Mouse (Mus musculus) spleen, adult 2 months (tissue): ENCODE measurements around the gene Arhgef15. TPM values are rescaled to one million over a fixed set of nuclear protein-coding genes. Genes with fewer than 3 reads are reported as not detected.

Experiments used
- DNase-seq, 2 experiments: peaks; one replicate each; pipeline versions ENCODE4 v3.0.0 to v3.0.0-alpha.2; 2012 to 2021; ENCODE audit warnings: low spot score in 2 of 2, low read depth in 1 of 2
- H3K27ac ChIP-seq: fragments of 200-500 bp; 2 replicates; pipeline ENCODE4 v1.5.1; 2012; ENCODE audit warnings: low read length, inconsistent platforms; ENCODE audit not compliant: insufficient read depth
- H3K27me3 ChIP-seq: fragments of 200-500 bp; 2 replicates; pipeline ENCODE4 v1.6.1; 2012; ENCODE audit warnings: mild to moderate bottlenecking, moderate library complexity, low read length, inconsistent platforms; ENCODE audit not compliant: control insufficient read depth, insufficient read depth
- H3K36me3 ChIP-seq: fragments of 200-500 bp; 2 replicates; pipeline ENCODE4 v1.6.1; 2012; ENCODE audit warnings: mild to moderate bottlenecking, low read length, inconsistent platforms; ENCODE audit not compliant: control insufficient read depth, insufficient read depth
- H3K4me1 ChIP-seq: fragments of 200-500 bp; 2 replicates; pipeline ENCODE4 v1.6.1; 2011; ENCODE audit warnings: inconsistent platforms; ENCODE audit not compliant: control insufficient read depth, insufficient read depth, insufficient read length
- H3K4me3 ChIP-seq: fragments of 200-500 bp; 2 replicates; pipeline ENCODE4 v1.5.1; 2011; ENCODE audit warnings: mild to moderate bottlenecking, inconsistent platforms; ENCODE audit not compliant: insufficient read depth, insufficient read length; ENCODE audit errors: extremely low read depth
- CTCF ChIP-seq: fragments of 200-500 bp; IDR thresholded peaks from 2 replicates; pipeline ENCODE4 v1.5.1; 2011; ENCODE audit warnings: mild to moderate bottlenecking, inconsistent platforms; ENCODE audit not compliant: insufficient read depth, insufficient read length, insufficient replicate concordance; ENCODE audit errors: extremely low read depth
- POLR2A ChIP-seq: fragments of 200-500 bp; IDR thresholded peaks from 2 replicates; pipeline ENCODE4 v1.6.1; 2011; ENCODE audit warnings: low read depth, low read length, inconsistent platforms
- WGBS: fragments of 180-500 bp; shearing (Covaris S2); methylation state at CpG from one replicate; pipeline ENCODE4 v1.1.7; 2018; 5-methylcytosine and 5-hydroxymethylcytosine counted together
- polyA plus RNA-seq: library from polyadenylated mRNA; depleted of rRNA; stranded (reverse); fragments of >200 nt; gene quantifications from 2 replicates; pipeline ENCODE4 v1.2.3, GENCODE M21; 2012

The Arhgef15 gene
- polyA plus RNA-seq, 1 experiment: 11.0 TPM

DNA sequence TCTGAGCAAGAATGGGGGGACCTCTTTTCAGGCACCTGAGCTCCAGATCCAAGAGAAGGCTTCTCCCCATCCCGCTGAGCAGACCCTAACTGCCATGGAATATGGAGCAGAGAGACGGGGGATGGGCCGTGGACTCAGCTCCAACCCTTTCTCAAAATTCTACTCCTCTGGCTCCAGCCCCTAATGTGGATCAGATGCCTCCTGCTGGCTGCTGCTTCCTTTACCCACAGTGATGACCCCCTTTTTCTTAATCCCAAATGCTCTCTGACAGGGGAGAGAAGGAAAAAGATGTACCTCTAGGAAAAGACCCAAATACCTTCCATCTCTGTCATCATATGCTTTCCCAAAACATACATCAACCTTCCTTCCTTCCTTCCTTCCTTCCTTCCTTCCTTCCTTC lies 30.3 kb downstream of the Arhgef15 start, which contains the start of gene Odf4:
TSS of gene Odf4 (minus strand) at position 101 of the 400 bp plus-strand sequence.
- H3K36me3 ChIP-seq: no peaks in the 10 kb centered on the region
- no peak for TF ChIP-seq CTCF
- no peak for TF ChIP-seq POLR2A
- WGBS: 97% methylated on average over 3 of the region's 3 CpGs
- H3K4me3 ChIP-seq: no peak within 1 kb of the TSS
- H3K4me1 ChIP-seq: no peaks in the 10 kb centered on the region
- H3K27ac ChIP-seq: no peak within 1 kb of the TSS
- no peaks in the 10 kb centered on the region for H3K27me3 ChIP-seq
- DNase-seq: no peak

DNA sequence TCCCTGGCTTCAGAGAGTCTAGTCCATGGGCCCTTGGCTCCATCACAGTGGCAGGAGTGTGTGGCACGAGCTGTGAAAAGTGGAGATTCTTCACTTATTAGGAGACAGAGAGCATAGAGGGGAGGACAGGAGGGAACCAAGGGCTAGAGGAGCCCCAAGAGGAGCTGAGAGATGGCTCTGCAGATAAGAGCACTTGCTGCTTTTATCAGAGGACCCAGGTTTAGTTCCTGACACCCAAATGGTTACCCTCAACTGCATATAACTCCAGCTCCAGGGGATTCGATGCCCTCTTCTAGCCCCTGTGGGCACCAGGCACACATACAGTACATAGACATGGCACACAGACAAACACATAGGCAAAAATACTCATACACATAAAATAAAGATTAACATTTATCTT lies 32.5 kb downstream of the Arhgef15 start:
- no peak for DNase-seq
- TF ChIP-seq POLR2A (no peak), CTCF (no peak)
- Histone ChIP-seq H3K4me3 (no peak overlapping the region), H3K27me3 (no peaks in the 10 kb centered on the region), H3K27ac (no peak overlapping the region), H3K36me3 (no peaks in the 10 kb centered on the region), H3K4me1 (no peaks in the 10 kb centered on the region)
- 78% methylated on average over 2 of the region's 2 CpGs for WGBS

DNA sequence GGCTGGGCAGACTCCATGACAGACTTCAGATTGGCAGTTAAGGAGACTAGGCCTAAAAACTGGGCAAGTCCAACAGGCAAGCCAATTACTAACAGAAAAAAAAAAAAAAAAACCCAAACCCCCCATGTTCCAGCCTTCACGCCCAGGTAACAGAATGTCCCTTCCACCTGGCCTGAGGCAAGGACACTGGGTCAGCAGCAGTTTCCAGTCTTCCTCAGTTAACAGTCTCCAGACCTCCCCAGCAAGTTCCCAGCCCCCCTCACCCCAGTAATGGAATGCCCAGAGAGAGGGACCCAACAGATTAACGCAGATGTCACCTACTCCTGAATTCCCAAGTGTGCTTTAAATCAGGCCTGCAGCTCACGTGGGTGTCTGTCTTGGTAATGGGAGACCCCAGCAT lies 34.1 kb downstream of the Arhgef15 start:
- TF ChIP-seq CTCF (no peak), POLR2A (no peak)
- Histone ChIP-seq H3K36me3 (no peaks in the 10 kb centered on the region), H3K4me1 (no peaks in the 10 kb centered on the region), H3K27me3 (no peaks in the 10 kb centered on the region), H3K4me3 (no peak overlapping the region), H3K27ac (no peak overlapping the region)
- 76% methylated on average over 3 of the region's 3 CpGs for WGBS
- no peak for DNase-seq

DNA sequence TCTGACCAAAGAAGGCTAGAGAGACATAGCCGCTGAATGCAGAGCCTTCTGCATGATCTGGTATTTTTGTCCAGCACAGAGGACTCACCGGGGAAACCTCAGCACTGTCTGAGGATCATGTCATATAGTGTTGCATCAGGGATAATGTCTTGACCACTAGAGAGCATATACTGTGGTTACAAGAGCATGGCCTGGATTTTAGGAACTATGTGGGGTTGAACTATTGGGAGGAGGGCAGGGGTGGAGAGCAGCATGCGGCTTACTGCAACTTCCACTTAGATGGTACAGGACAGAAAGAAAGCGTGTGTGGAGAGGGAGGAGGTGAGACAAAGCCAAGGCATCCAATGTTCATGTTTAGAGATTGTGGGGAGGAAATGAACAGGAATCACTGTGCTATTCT lies 42.7 kb downstream of the Arhgef15 start:
- Histone ChIP-seq H3K4me1 (no peaks in the 10 kb centered on the region), H3K27me3 (no peaks in the 10 kb centered on the region), H3K27ac (no peak overlapping the region), H3K36me3 (no peaks in the 10 kb centered on the region), H3K4me3 (no peak overlapping the region)
- DNase-seq: no peak
- TF ChIP-seq CTCF (no peak), POLR2A (no peak)
- 79% methylated on average over 4 of the region's 4 CpGs for whole genome bisulfite sequencing

DNA sequence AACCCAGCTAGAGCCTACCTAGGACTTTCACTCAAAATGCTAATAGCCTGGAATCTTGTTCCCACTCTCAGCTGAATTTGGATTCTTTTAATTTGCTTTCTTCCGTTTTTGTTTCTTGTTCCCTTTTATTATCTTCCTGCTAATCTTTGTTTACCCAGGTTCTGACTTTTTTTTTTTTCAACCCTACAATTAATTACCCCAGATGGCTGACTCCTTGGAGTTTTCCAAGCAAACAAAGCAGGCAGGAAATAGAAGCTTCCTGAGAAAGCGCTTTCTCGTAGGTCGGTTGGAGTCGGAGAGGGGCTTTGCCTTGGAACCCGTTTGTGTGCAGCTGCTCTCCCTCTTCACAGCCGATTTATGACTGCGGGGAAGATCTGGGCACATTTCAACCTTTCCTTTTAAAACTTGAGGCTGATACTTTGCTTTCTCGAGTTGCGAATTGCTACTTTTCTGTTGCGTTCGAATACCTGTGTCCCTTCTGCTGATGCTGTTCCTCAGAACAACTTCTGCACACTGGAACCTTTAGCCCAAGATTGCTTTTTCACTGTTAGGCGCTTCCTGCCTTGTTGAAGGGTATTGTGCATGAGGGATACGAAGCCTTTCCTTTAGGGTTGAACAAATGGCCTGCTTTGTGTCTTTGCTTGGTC lies 45.6 kb downstream of the Arhgef15 start:
- H3K27me3 ChIP-seq: no peaks in the 10 kb centered on the region
- no peak overlapping the region for H3K27ac ChIP-seq

DNA sequence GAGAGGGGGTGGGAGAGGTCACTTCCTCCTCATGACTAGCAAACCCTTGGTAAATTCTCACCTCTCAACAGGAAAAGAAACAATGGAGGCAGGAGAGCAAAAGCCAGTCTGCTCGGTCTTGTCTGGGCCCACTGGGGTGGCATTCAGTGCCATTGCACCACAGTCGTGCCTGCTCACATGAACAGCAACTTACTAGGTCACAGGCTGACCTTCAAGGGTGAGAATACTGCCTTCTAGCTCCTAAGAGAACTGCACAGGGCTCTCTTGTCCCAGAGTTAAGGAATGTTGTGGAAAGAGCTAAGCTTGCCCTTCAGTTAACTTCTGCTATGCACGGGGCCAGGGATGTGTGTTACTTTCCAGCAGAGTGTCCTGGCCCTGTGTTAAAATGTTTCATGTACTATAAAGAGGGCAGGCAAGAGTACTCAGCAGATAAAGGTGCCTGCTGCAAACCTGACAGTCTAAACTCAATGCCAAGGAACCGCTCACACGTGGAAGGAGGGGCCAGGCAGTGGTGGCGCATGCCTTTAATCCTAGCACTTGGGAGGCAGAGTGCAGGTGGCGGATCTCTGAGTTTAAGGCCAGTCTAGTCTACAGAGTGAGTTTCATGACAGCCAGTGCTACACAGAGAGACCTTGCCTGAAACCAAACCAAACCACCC lies 48.3 kb downstream of the Arhgef15 start:
- no peak for TF ChIP-seq POLR2A
- no peak for TF ChIP-seq CTCF
- Histone ChIP-seq H3K36me3 (peaks cover 25% of the 10 kb centered on the region), H3K4me3 (no peak overlapping the region), H3K4me1 (no peaks in the 10 kb centered on the region), H3K27me3 (no peaks in the 10 kb centered on the region), H3K27ac (no peak overlapping the region)
- WGBS: 74% methylated on average over 7 of the region's 7 CpGs
- no peak for DNase-seq

More for the DNA sequence above, 45.6 kb downstream of the Arhgef15 start:
- Histone ChIP-seq H3K36me3 (peaks cover 2% of the 10 kb centered on the region; the same call in 1 of the 2 replicates), H3K4me3 (no peak overlapping the region), H3K4me1 (no peaks in the 10 kb centered on the region)
- TF ChIP-seq CTCF (no peak), POLR2A (no peak)
- 21% methylated on average over 14 of the region's 14 CpGs for WGBS
- DNase-seq: no peak

DNA sequence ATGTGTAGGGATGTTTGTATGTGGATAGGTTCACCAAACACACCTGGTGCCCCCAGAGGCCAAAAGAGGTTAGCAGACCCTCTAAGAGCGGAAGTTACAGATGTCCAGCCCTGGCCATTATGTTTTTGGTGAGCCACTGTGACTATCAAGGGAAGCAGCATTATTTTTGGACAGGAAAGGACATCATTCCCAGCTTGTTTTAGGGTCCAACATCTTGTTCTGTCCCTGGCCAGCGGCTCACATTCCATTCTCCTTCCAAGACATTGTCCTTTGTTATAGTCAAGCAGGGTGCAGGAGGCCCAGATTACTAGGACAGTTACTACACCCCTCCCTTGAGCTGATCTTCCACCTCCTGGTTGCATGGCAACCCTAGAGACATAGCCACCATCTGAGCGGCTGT lies 50.0 kb downstream of the Arhgef15 start:
- H3K4me3 ChIP-seq: no peak overlapping the region
- WGBS: 86% methylated on average over 3 of the region's 3 CpGs
- H3K27me3 ChIP-seq: no peaks in the 10 kb centered on the region
- no peak overlapping the region for H3K27ac ChIP-seq
- no peak for TF ChIP-seq CTCF
- TF ChIP-seq POLR2A: no peak
- peaks cover 4% of the 10 kb centered on the region; the same call in 1 of the 2 replicates for H3K4me1 ChIP-seq
- DNase-seq: no peak
- H3K36me3 ChIP-seq: peaks cover 33% of the 10 kb centered on the region
